Mouse (Mus musculus): Measurements from ENCODE around the gene Elfn1. TPM values are rescaled to one million over a fixed set of nuclear protein-coding genes. Genes with fewer than 3 reads are reported as not detected.

The Elfn1 gene
- 4.3 and 5.0 TPM in 2 replicates for polyA plus RNA-seq (2021; fragmentation: Nextera tagmentation)
- long read RNA-seq, experiment 1, partial matches to known transcripts, result 0 of 2 reads
- long read RNA-seq, experiment 1, other reads (novel, unspliced or antisense), result 2 of 2 reads
- long read RNA-seq, experiment 2, partial matches to known transcripts, result 0 of 3 reads
- long read RNA-seq, experiment 2, other reads (novel, unspliced or antisense), result 2 of 3 reads

GRCm38 (mm10) chr5:139907714-139908242 lies at the start of gene Elfn1:
TSS of gene Elfn1 (plus strand) at chr5:139907943.

Other genes with a start within 250 kb of the Elfn1 start
- gene Micall2, start 171.6 kb upstream of the Elfn1 start, polyA plus RNA-seq (2021; fragmentation: Nextera tagmentation), result 1.5 and 1.9 TPM in 2 replicates
- 17.1 and 20.3 TPM in 2 replicates for gene Ints1, start 132.3 kb upstream of the Elfn1 start, polyA plus RNA-seq (2021; fragmentation: Nextera tagmentation)
- gene Mafk, start 116.4 kb upstream of the Elfn1 start, polyA plus RNA-seq (2021; fragmentation: Nextera tagmentation), result 1.0 and 1.6 TPM in 2 replicates
- 0.09 and 1.6 TPM in 2 replicates for gene Tmem184a, start 88.0 kb upstream of the Elfn1 start, polyA plus RNA-seq (2021; fragmentation: Nextera tagmentation)
- gene Gm26938, start 81.5 kb upstream of the Elfn1 start, polyA plus RNA-seq (2021; fragmentation: Nextera tagmentation), result not detected in 2 replicates
- 36.8 and 42.3 TPM in 2 replicates for gene Psmg3, start 81.1 kb upstream of the Elfn1 start, polyA plus RNA-seq (2021; fragmentation: Nextera tagmentation)

Data from layer of hippocampus, adult 6 months (tissue).